Mouse (Mus musculus): Measurements from ENCODE around the gene Dpp6.
A peak's percentile ranks its signal among the peaks of the same experiment; 100 is the strongest.

Gene Dpp6

DNA sequence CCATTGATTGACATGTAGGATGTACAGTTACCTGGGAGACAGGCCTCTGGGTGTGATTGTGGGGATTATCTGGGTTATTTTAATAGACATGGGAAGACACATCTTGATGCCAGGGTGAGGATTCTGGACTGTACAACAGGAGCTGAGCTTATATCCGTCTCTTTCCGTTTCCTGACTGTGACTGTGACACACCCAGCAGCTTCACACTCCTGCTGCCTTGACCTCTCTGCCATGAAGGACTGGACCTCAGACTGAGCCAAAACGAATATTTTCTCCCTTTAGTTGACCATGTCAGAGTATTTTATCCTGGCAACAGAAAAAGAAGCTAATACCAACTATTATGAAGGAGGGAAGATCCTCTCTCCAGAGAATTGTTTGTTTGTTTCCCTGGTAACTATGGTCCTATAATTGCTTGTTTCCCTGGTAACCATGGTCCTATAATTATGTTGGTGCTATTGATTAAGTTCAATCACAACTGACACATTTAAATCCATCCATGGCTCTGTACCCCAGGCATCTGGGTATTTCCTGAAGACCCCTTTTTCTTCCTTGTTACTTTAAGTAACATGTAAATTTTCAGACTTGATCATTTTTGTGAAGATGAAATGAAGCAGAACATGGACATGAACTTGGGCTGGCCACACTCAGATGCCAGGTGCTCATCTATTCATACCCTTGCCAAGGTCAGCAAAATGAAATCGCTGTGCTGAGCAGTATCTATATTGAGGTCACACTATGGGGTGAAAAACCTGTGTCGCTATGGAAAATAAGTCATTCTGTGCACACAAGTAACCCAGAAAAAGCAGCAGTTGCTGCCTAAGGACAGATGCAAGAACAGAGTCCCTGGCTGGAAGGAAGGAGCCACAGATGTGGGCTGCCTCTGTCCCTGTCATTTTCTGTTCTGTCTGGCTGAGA is 531.4 kb downstream of the Dpp6 start:
- peak; percentile 58 to 86 for DNase-seq (ENCODE audit: inconsistent age in 2 of 2, low spot score in 1 of 2)

DNA sequence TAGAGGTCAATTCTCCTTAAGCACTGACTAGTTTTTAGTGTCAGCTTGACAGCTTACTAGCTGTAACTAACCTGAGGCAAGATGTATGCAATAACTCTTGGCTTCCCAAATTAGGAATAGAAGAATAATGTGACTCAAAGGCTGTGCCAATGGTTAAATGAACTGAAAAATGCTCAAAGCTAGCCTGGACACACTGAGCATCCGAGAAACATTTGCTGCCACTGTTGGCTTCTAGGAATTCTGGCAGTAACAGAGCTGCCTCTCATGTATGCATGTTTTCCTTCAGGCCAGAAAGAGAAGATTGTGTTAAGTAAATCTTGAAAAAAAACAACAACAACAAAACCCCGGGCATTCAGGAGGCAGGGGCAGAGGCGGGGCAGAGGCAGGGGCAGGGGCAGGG is 540.6 kb downstream of the Dpp6 start:
- no peak for DNase-seq (ENCODE audit: inconsistent age in 2 of 2, low spot score in 1 of 2)

DNA sequence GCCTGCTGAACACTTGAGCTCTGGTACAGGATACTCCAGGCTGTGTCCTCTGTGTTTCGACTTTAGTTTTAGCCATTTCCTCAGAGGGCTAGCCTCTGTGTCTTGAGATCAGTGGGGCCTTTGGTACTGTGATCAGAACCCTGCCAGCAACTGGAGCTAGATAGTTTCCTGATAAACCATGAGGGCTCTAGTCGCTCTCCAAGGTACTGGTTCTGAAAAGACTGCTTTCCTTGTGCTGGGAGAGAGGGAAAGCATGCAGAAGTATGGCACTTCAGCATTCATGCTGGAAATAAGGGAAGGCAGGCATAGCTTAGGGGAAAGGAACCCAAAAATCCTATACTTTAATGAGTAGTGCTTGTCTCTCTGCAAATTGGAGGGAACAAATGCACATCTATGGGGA is 548.9 kb downstream of the Dpp6 start:
- DNase-seq (ENCODE audit: inconsistent age in 2 of 2, low spot score in 1 of 2) = peak in 1 of 2 experiments; percentile 39

DNA sequence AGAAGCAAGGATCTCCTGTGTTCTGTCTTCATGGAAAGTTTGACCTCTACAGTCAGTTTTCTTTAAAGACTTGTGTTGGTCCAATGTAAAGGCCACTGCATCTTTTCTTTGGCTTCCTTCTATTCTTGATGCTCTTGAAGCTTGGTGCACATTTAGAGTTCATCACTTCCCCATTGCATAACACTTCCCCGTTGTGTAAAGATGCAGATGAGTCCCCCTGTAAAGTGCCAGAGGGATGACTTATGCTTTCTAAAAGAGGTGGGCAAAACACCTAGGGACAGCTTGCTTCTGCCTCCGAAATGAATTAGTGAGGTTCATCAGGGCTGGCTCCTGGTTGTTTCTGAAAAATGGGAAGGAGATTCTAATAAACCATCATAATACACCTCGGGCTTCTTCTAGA is 553.8 kb downstream of the Dpp6 start:
- DNase-seq (ENCODE audit: inconsistent age in 2 of 2, low spot score in 1 of 2) = no peak

DNA sequence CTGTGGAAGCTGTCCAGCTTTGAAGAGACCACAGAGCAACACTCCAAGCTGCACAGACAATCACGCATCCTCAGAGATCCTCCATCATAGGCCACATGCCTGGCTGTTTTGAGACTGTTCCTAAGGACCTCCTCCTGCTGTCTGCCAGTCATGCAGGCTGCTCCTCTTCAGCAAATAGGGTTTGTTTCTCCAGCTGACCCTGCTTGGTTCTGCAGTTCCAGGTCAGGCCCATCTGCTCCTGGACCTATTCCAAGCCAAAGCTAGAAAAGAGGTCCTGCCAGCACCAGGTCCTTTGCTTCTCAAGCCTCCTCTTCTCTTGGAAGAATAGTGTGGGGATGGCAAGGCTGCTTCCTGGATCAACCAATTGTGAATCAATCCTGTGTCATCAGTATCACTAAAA is 556.9 kb downstream of the Dpp6 start:
- no peak for DNase-seq (ENCODE audit: inconsistent age in 2 of 2, low spot score in 1 of 2)

DNA sequence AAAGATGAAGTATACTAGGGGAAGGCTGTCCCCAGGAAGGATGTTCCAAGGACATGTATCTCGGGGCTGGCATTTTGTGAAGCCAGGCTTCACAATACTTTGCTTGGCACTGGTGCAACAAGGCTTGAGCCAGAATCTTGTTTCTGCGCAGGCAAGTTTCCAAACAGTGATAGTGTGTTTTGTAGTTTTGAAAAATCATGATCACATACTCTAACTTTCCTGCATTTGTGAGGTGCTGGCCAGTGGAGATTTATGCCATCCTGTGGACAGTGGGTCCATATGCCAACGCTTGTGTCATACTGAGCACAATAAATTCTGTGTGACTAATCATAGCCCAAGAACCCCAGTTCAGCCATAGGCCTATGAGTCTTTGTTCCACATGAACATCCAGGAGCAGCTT is 558.8 kb downstream of the Dpp6 start:
- DNase-seq (ENCODE audit: inconsistent age in 2 of 2, low spot score in 1 of 2) = peak; percentile 66 to 83

DNA sequence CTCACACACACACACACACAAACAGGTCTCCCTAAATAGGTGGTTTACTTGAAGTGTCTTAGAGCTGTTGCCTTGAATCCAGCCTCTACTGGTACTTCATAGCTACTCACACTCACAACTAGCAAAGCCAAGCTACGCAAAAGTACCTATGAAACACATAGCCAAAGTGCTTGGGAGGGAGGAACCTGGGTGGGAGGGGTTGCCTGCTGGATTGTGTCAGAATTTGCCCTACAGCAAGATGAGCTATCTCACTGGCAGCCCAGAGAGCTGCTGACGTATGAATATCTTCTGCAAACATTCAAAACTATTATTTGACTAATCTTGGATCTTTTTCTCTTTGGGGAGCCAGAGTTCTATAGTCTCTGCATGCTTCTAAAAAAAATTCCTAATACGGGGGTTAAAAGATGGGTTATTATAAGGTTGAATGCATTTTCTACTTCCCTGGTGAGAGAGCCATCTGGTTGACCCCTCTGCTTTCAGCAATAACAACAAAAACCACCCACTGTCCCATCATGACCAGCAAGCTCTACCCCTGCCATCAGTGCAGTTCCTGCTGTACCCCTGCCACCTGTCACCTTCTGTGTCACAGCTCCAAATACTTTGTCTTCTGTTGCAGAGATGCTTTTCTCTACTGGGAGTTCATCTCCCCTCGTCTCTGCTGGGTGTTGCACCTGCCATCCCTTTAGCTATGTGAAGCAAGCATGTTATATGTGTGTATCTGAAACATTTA is 563.8 kb downstream of the Dpp6 start:
- DNase-seq (ENCODE audit: inconsistent age in 2 of 2, low spot score in 1 of 2) = no peak

DNA sequence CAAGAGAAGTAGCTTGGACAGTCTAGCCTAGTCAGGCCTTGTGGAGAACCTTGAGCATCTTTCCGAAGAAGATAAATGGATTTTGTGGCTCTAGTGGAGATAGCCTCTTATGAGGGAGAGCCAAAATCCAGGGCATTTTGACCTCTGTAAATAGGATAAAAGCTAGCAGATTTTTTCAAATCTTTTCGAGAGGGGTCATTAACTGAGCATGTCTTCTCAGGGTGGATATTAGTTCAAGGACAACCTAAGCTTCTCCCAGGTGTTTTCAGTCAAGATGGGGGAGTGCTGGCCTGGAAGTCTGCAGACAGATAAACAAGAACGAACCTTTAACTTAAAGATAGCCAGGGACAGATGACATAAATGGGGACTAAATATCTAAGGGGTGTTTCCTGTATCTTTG is 581.4 kb downstream of the Dpp6 start:
- DNase-seq (ENCODE audit: inconsistent age in 2 of 2, low spot score in 1 of 2) = peak in 1 of 2 experiments; percentile 57

DNA sequence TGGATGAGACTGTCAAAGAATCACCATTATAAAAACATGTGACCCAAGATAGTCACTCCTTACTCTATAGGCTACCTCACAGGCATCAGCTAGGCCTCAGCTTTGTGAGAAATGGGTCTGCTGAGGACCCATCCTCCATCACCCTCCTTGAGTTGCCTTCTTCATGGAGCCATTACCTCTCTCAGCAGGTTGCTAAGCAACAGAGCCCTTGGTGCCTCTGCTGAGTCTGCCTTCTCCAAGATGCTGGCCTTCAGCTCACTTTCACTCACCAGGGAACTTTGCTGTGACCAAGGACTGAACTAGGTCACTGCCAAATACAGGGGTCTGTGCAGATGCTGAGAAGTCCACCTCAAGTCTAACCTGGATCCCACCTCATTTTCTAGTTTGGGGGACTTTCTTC is 582.1 kb downstream of the Dpp6 start:
- DNase-seq (ENCODE audit: inconsistent age in 2 of 2, low spot score in 1 of 2) = no peak

DNA sequence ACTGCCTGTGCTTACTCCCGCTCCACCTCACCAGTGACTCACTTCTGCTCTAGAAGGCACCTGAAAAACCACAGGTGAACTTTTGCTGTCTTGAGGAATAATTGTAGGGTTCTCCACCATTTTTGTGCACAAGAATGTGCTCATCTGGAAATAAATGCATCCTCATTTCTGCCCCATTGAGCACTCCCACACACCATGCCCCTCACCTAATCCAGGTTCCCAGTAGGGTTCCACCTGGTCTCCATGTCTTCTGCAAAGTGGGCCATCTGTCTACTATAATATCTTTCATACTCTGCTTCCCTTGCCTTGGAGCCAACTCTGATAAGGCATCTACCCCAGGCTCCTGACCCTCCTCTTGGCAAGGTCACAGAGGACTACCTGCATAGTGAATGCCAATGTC is 585.6 kb downstream of the Dpp6 start:
- no peak for DNase-seq (ENCODE audit: inconsistent age in 2 of 2, low spot score in 1 of 2)

DNA sequence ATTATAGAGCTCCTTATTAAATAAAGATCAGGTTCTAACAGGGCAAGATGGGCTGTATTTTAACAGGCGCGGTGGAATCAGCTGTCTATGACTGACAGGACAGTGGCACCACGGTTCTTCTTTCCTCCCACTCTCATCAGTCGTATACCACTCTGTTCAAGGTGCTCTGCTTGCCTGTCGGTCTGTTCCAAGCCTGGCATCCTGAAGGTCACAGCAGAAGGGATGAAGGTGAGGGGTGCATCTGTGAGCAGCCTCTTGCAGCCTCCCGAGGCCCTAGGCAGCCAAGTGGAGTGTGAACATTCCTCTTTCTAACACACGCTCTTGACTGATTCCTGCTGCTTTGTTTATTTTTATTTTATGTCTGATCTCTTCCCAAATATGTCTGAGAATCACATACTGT is 591.9 kb downstream of the Dpp6 start:
- DNase-seq (ENCODE audit: inconsistent age in 2 of 2, low spot score in 1 of 2) = no peak

DNA sequence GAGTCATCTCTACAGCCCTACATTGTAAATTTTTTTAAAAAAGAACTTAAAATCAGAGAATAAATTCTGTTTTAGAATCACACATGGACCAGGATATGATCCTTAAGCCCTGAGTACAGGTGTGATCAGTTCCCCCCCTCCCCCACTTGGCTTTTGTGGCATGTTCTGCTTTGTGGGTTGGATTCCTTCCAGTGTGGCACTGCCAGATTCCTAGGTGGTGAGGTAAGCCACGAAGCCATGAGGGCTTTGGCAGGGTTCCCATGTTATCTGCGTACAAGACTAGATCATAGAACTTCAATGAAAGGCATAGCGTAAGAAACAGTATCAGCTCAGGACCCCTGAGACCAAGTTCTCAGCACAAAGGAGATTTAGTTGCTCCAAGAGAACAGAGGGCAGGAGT is 596.0 kb downstream of the Dpp6 start:
- peak; percentile 85 to 95 for DNase-seq (ENCODE audit: inconsistent age in 2 of 2, low spot score in 1 of 2)

DNA sequence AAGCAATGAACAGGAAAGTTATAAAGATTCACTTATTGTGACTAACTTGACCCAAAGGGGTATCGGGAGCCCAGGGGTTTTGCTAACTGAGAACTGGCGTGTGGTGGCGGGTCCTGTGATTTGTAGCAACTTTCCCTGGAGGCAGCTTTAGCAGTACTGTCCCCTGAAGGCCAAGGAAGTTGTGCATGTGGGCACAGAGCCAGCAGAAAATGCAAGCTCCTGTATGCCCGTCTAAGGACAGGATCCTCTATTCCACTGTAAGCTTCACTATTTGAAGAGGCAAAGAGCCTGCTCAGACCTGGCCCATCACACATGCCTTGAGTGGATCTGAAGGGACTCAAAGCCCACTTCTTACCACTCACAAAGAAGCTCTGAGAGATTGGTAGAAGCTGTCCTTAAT is 598.5 kb downstream of the Dpp6 start:
- peak in 1 of 2 experiments; percentile 23 for DNase-seq (ENCODE audit: inconsistent age in 2 of 2, low spot score in 1 of 2)

DNA sequence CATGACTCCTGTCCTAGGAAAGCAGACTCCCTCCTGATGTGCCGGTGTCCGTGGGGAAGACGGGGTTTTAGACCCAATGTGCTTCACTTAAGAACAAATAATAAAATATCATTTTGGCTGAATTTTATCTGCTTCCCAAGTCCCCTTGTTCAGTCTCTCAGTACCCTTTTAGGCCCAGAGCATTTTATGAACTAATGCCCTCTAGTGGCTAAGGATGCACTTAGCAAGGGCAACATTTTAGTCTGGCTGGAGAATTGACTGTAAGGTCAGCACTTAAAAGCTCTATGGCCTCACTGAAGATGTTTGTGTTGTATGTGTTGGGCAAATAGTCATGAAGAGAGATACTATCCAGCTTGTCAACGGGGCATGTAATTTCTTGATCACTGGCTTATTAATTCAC is 599.6 kb downstream of the Dpp6 start:
- peak in 1 of 2 experiments; percentile 77 for DNase-seq (ENCODE audit: inconsistent age in 2 of 2, low spot score in 1 of 2)

DNA sequence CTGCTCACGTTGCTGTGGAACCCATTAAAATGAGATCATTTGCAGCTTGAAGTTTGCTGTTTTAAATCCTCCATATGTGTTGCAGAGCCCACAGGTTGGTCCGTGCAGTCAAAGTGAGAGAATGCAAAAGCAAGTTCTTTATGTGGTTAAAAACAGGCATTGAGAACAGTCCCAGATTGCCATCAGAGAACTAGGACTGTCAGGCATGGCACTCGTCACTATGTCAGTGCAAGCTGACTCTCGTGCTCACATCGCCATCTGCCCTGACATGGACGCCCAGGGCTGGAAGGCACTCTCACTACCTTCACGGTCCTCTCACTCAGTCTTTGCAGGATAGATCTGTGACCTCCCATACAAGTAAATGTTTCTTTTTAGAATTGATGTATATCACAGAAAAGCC is 600.4 kb downstream of the Dpp6 start:
- DNase-seq (ENCODE audit: inconsistent age in 2 of 2, low spot score in 1 of 2) = peak in 1 of 2 experiments; percentile 31

DNA sequence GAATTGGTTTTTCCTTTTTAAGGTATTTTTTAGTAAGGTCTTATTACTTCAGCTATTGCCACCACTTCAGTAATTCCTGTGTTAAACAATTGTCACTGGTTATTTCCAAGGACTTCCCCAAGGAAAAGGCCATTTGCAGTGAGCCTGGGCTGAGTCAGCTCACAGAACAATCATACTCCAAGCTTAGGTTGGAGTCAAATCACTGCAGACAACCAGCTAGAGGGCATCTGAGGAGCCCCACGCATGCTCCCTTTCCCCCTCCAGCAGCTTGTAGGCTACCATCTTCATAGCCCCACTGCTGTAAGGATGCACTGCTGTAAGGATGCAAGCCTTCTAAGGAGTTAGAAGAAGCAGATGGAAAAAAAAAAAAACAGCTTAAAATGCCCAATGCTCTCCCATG is 601.9 kb downstream of the Dpp6 start:
- peak; percentile 62 to 85 for DNase-seq (ENCODE audit: inconsistent age in 2 of 2, low spot score in 1 of 2)

DNA sequence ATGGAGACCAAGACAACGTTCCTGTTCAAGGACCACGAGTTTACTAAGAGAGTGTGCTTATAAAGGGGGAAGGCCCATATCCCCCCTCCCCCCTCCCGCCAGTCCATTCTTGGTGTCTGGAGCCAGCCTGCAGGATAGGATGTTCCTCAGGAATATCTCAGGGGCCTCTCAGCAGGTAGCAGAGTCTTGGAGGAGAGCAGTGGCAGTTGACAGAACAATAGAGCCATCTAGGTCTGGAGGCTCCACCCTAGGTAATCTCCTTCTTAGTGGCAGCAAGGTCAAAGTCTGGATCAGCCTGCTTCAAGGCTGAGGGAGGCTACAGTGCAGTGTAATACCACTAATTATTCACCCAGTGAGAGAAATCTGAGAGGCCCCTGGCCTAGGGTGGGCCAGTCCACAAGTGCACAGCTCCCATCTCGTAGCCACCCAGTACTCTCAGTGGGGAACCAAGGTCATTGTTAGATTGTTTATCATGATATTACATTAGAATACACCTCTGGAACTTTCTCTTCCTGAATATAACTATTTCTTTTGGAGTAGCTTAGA is 604.2 kb downstream of the Dpp6 start:
- DNase-seq (ENCODE audit: inconsistent age in 2 of 2, low spot score in 1 of 2) = peak in 1 of 2 experiments; percentile 39

DNA sequence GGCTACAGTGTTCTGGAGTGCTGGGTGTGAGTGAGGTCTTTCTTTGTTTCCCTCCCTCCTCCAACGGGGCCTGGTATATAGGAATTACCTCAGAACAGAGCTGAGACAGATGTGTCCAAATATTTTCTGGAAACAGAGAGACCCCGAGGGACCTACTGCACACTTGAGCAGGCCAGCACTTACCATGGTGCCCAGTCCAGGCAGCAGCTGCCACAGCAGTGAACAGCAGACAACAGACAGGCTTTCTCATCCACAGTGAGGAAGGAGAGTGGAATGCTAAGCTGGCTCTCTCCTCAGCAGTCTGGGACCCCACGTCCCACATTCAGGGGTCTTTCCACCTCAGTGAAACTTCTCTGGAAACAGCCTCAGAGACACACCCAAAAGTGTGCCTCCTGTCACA is 606.8 kb downstream of the Dpp6 start:
- DNase-seq (ENCODE audit: inconsistent age in 2 of 2, low spot score in 1 of 2) = no peak

DNA sequence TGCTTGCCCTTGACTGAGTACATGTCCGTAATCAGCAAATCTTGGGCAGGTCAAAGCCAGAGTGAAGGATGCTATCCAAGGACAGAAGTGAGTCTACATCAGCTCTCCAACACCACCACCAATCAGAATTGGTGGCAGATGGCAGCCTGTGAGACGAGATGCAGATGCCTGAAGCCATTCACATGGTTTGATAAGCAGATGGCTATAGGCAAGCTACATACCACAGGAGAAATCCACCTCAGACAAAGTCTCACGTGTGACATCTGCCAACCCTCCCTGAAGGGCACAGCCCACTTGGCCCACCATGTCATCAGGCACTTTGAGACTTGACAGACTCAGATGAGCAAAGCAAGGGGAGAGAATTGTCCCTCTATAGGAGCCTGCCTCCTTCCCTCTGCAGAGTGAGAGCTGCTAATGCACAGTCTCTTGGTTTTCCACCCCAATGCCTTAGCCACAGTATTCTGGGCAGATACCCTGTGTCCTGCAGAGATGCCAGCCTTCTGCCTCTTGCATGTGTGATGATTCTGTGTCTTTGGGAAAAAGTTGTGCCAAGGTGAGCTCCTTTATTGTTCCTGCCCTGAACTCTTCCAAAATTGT is 607.6 kb downstream of the Dpp6 start:
- DNase-seq (ENCODE audit: inconsistent age in 2 of 2, low spot score in 1 of 2) = peak in 1 of 2 experiments; percentile 62

DNA sequence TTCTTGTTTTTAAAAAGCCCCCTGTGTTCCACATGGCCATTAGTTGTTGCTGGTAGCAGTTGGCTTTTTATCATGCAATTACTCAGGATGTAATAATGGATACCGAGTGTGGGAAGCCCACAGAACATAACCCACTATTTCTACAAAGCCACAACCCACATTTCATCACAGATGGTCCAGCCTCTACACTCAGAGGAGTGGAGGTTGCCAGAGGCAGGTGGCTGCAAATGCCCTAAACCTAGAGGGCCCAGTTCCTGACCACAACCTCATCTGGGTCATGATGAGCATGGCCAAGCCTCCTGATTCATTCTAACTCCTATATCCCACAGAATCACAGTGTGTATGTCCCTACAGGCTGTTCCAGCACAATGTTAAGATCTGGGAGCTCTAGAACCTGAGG is 609.2 kb downstream of the Dpp6 start:
- DNase-seq (ENCODE audit: inconsistent age in 2 of 2, low spot score in 1 of 2) = no peak

DNA sequence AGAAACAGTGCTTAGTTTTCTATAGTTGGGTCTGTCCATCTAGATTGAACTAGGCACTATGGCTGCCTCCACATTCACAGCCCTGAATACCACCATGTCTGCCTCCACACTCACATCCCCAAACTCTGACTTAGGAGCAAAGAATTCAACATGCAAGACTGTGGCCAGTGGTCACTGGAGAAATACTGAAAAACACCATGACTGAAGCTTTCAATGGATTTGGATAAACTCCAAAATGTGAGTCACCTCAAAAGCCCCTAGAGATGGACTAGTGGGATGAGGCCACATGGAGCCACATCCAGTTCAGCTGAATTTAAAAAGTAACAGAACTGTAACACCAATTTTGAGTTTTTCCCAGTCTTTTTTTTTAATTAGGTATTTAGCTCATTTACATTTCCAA is 616.6 kb downstream of the Dpp6 start:
- DNase-seq (ENCODE audit: inconsistent age in 2 of 2, low spot score in 1 of 2) = no peak
